Mouse (Mus musculus) layer of hippocampus, adult 9-10 months (tissue): ENCODE results near the gene Asb5.
A peak's percentile ranks its signal among the peaks of the same experiment; 100 is the strongest.
"Not testable (repeated sequence)": the region's sequence is repeated elsewhere in the genome, so short reads cannot be mapped to it uniquely, and the experiment has no call there.

ENCODE experiments used
- DNase-seq: peaks from one replicate; pipeline ENCODE4 v3.0.0; 2022; ENCODE audit warnings: low spot score

The Asb5 gene

GRCm38 (mm10) chr8:54529382-54530296 is at the start of gene Asb5, which contains the start of gene Spcs3:
Gene Asb5 (plus strand): TSS chr8:54529580.
Gene Spcs3 (minus strand): TSS chr8:54529998.
- peak; percentile 77 for DNase-seq

- no peak for DNase-seq
Observed at GRCm38 (mm10) chr8:54486555-54487273, 42.7 kb upstream of the Asb5 start.

GRCm38 (mm10) chr8:54488437-54488836 is 40.9 kb upstream of the Asb5 start:
- DNase-seq, result no peak

GRCm38 (mm10) chr8:54491057-54491690 is 38.2 kb upstream of the Asb5 start:
- no peak for DNase-seq

GRCm38 (mm10) chr8:54491934-54492333 is 37.4 kb upstream of the Asb5 start:
- no peak for DNase-seq

- DNase-seq, result no peak
Observed at GRCm38 (mm10) chr8:54493110-54493509, 36.3 kb upstream of the Asb5 start.

- DNase-seq, result no peak
Observed at GRCm38 (mm10) chr8:54493915-54494314, 35.5 kb upstream of the Asb5 start.

GRCm38 (mm10) chr8:54503104-54503503 is 26.3 kb upstream of the Asb5 start:
- DNase-seq, result no peak

GRCm38 (mm10) chr8:54505060-54505459 is 24.3 kb upstream of the Asb5 start:
- no peak for DNase-seq

GRCm38 (mm10) chr8:54507428-54508095 is 21.8 kb upstream of the Asb5 start:
- peak; percentile 97 for DNase-seq

GRCm38 (mm10) chr8:54508096-54508456 is 21.3 kb upstream of the Asb5 start:
- DNase-seq, result no peak

- no peak for DNase-seq
Observed at GRCm38 (mm10) chr8:54508814-54509213, 20.6 kb upstream of the Asb5 start.

GRCm38 (mm10) chr8:54509221-54509721 is 20.1 kb upstream of the Asb5 start:
- no peak for DNase-seq

GRCm38 (mm10) chr8:54511791-54512190 is 17.6 kb upstream of the Asb5 start:
- DNase-seq, result no peak

- DNase-seq, result not testable (repeated sequence)
Observed at GRCm38 (mm10) chr8:54512200-54512599, 17.2 kb upstream of the Asb5 start.

GRCm38 (mm10) chr8:54518756-54519460 is 10.5 kb upstream of the Asb5 start:
- no peak for DNase-seq

- no peak for DNase-seq
Observed at GRCm38 (mm10) chr8:54520516-54520915, 8.9 kb upstream of the Asb5 start.

GRCm38 (mm10) chr8:54525606-54526005 is 3.8 kb upstream of the Asb5 start:
- DNase-seq, result no peak

GRCm38 (mm10) chr8:54526700-54527099 is 2.7 kb upstream of the Asb5 start:
- no peak for DNase-seq

- DNase-seq, result no peak
Observed at GRCm38 (mm10) chr8:54528571-54528970, 809 bp upstream of the Asb5 start.

GRCm38 (mm10) chr8:54535172-54535571 is 5.8 kb downstream of the Asb5 start:
- no peak for DNase-seq
